Mouse (Mus musculus) macrophage (primary cell): ENCODE results near the gene Ddx31. TPM values are rescaled to one million over a fixed set of nuclear protein-coding genes. Genes with fewer than 3 reads are reported as not detected.

Source experiments
- H3K27ac ChIP-seq: fragments of 350-480 bp; formaldehyde crosslinking; 2 replicates; pipeline ENCODE4 v1.9.0; 2021
- H3K36me3 ChIP-seq: fragments of 350-480 bp; formaldehyde crosslinking; 2 replicates; pipeline ENCODE4 v1.9.0; 2021; ENCODE audit errors: inconsistent target
- H3K4me3 ChIP-seq: fragments of 350-480 bp; formaldehyde crosslinking; 2 replicates; pipeline ENCODE4 v1.9.0; 2021; ENCODE audit errors: inconsistent target
- H3K79me2 ChIP-seq: fragments of 350-480 bp; formaldehyde crosslinking; 2 replicates; pipeline ENCODE4 v1.9.0; 2021; ENCODE audit errors: inconsistent target
- WGBS: methylation state at CpG from one replicate; pipeline ENCODE4 v1.1.7; 2026; ENCODE audit warnings: inconsistent platforms; ENCODE audit not compliant: missing documents; 5-methylcytosine and 5-hydroxymethylcytosine counted together
- polyA plus RNA-seq: library from polyadenylated mRNA; stranded (reverse); fragments of 250-400 nt; gene quantifications from 3 replicates; pipeline ENCODE4 v1.2.4, GENCODE M21; 2018; ENCODE audit warnings: inconsistent platforms
- total RNA-seq, 78 experiments: library from RNA; depleted of rRNA; stranded (reverse); fragments of 250-400 nt; gene quantifications; 1 replicate in 9 of 78; 2 replicates in 24 of 78; 3 replicates in 43 of 78; 4 replicates in 2 of 78; pipeline ENCODE4 v1.2.4; 2018; ENCODE audit warnings: inconsistent platforms in 56 of 78

Gene Ddx31
- total RNA-seq (2018; cell fraction: chromatin; rRNA removed): 10 to 100 TPM; 10.6 to 80.8 (median 40.2) TPM
- 10 to 100 TPM in 10 of 26 experiments, 1 to 10 TPM in 16; 4.2 to 12.5 (median 9.3) TPM for total RNA-seq (2018; cell fraction: cytosol; rRNA removed)
- total RNA-seq (2018; cell fraction: nucleus; rRNA removed): 10 to 100 TPM in 18 of 26 experiments, 1 to 10 TPM in 8; 6.7 to 64.0 (median 23.3) TPM
- 9.6 to 15.8 TPM (median 9.6 TPM) in 3 replicates for polyA plus RNA-seq

DNA sequence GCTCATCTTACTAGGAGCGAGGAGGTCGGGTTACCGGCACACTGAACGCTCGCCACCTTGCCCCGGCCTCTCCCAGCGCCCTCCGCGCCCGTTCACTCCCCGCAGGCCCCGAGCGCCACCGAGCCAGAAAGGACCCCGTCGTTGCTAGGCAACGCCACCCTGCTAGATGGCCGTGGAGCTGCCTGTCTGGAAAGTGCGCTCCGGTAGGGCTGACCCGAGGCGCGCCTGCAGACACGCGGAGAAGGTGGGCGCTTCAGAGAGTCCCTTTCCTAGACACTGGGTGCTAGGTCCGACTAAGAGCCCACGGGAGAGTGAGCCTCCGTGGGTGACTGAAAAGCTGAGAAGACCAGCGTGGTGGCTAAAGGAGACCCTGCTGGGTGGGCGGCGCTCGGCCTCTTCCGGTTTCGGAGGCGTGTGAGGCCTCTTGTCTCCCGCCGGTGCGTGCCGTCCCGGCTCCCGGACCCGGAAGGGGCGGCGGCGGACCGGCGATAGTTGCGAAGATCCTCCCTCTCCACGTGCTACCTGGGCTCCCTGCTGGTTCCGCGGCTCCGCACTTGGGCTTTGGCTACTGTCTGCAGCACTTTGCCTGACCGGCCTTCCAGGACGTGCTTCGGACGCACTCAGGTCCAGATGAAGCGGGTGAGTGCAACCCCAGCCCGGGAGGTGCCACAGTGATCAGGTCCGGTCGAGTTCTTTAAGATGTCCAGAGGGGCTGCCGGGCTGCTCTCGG, at the start of gene Ddx31, which contains the start of gene Gtf3c4:
Gene Ddx31 (plus strand): TSS at position 185 of the 730 bp plus-strand sequence.
Gene Gtf3c4 (minus strand): TSS at position 139 of the 730 bp plus-strand sequence.
- H3K36me3 ChIP-seq: peaks cover 8% of the 10 kb centered on the region; the same call in 1 of the 2 replicates
- under 1% methylated on average over 62 of the region's 63 CpGs for WGBS
- peak within 1 kb of the TSS; percentile 89 for H3K27ac ChIP-seq
- peak within 1 kb of the TSS; percentile 92 for H3K4me3 ChIP-seq
- peaks cover 85% of the 10 kb centered on the region for H3K79me2 ChIP-seq

DNA sequence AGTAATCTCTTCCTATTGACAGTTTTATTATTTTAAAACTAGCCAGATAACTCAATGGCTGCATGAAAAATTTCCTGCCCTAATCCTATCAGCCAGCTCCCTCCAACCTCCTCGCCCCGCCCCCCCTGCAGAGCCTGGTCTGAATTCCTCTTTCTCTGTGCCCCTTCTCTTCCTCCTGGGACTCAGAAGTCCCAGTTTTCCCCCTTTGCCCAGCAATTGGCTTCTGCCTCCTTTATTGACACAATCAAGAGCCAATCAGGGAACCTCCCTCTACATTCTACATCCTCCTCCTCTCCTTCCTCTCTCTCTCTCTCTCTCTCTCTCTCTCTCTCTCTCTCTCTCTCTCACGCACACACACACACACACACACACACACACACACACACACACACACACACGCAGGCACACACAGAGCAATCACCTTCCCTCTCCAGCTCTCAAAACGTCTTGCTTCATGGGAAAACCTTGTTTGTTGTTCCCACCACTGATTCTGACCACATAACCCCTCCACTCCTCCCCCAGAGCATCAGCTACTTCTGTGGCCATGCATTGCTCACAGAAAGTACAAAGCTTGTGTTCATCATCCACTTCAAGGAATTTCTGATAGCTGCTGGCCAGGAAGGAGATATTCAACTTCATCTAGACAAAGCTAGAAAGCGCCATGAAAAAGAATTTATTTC, 47.1 kb upstream of the Ddx31 start:
- Histone ChIP-seq H3K79me2 (no peaks in the 10 kb centered on the region), H3K4me3 (no peak overlapping the region), H3K27ac (no peak overlapping the region), H3K36me3 (no peaks in the 10 kb centered on the region)
- 34% methylated on average over 4 of the region's 6 CpGs for WGBS

DNA sequence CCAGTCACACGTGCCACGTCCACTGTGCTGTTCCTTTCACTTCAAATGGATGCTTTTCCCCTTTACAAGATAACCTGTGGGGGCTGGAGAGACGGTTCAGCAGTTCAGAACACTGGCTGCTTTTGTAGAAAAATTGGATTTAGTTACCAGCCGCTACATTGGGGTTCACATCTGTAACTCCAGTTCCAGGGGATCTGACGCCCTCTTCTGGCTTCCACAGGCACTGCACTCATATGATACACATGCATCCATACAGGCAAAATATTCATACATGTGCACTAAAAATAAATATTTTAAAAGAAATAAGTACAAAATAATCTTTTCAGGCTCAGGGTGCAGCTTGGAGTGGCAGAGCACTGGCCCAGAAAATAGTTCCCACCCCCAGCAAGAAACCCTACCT, 45.6 kb upstream of the Ddx31 start:
- no peaks in the 10 kb centered on the region for H3K36me3 ChIP-seq
- 83% methylated on average over 5 of the region's 5 CpGs for WGBS
- H3K27ac ChIP-seq: no peak overlapping the region
- no peak overlapping the region for H3K4me3 ChIP-seq
- H3K79me2 ChIP-seq: no peaks in the 10 kb centered on the region

DNA sequence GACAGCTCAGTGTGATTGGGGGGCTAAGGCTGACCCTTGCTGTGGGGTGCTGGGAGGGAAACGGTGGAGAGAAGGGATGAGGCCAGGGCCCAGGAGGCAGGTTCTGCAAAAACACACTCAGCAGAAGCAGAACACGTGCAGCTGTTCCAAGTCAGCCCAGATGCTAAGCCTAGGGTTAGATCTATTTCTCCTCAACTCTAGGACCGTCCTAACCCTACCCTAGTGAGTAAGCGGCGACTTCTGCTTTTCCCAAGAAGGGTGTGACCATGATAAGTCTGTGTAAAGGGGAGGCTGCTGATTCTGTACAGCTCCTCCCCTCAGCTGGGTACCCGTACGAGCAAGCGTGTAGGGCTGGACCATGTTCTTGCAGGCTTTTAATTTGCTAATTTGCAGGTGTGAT, 43.9 kb upstream of the Ddx31 start:
- WGBS: 4% methylated on average over 5 of the region's 8 CpGs
- no peak overlapping the region for H3K27ac ChIP-seq
- no peak overlapping the region for H3K4me3 ChIP-seq
- no peaks in the 10 kb centered on the region for H3K36me3 ChIP-seq
- no peaks in the 10 kb centered on the region for H3K79me2 ChIP-seq

DNA sequence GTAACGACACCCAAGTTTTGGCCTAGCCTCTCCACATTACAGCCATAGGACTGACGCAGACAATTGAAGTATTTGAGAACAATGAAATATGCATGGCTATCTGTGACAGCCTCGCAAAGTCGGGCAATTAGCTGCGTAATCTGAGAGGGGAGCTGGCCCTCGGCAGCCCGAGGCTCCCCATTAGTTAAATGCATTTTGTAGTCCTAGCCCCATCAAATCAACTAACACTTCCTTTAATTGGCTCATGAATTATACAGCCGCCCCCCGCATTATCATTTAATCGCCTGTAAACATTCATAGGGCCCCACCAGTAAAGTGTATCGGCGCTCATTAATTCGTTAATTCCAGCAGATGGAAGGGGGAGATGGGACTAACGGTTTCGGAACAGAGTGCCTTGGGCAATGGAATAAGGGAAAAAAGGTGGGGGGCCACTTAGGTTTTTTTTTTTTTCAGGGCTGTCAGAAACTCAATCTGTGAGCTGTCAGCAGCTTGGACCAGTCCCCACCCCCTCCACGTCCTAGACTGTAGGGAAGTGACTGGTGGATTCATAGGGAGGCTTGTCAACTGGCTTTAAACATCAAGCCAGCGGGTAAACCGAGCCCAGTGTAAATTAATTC, 42.6 kb upstream of the Ddx31 start:
- H3K79me2 ChIP-seq: no peaks in the 10 kb centered on the region
- H3K36me3 ChIP-seq: no peaks in the 10 kb centered on the region
- no peak overlapping the region for H3K4me3 ChIP-seq
- WGBS: 93% methylated on average over 18 of the region's 18 CpGs
- no peak overlapping the region for H3K27ac ChIP-seq

DNA sequence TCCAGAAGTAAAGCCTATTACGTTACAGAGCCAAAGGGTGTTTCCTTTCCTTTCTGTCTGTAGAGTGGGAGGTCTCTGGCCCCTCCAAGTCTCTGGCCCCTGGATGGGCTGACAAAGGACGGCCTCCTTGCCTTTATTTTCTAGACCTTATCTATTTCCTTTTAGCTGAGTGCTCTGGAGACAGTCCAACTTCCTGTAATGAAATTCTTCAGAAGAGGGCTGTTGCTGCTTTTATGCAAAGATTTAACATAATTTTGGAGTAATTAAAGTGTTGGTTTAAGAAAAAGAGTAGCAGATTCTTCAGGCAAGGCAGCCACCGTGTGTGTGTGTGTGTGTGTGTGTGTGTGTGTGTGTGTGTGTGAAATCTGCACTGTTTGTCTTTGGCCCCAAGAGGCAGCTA, 41.8 kb upstream of the Ddx31 start:
- WGBS: 20% methylated on average over 3 of the region's 3 CpGs

DNA sequence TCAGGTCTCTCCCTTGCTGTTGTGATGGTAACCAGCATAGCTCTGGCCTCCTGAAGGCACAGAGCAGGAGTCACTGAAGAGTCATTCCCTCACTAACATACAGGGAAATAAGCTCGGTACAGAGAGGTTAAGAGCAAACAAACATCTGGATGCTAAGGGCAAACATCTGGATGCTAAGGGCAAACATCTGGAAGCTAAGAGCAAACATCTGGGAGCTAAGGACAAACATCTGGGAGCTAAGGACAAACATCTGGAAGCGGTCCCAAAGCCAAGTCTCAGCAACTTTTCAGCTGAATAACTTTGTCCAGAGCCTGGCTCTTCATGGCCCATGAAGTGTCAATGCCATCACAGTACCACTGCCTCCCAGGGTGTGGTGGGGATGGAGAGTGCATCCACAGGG, 40.6 kb upstream of the Ddx31 start:
- Histone ChIP-seq H3K36me3 (no peaks in the 10 kb centered on the region), H3K79me2 (no peaks in the 10 kb centered on the region), H3K27ac (no peak overlapping the region), H3K4me3 (no peak overlapping the region)
- WGBS: 100% methylated on average over 2 of the region's 2 CpGs

More for the DNA sequence above, 41.8 kb upstream of the Ddx31 start:
- no peaks in the 10 kb centered on the region for H3K79me2 ChIP-seq
- no peak overlapping the region for H3K27ac ChIP-seq
- H3K36me3 ChIP-seq: no peaks in the 10 kb centered on the region
- no peak overlapping the region for H3K4me3 ChIP-seq

DNA sequence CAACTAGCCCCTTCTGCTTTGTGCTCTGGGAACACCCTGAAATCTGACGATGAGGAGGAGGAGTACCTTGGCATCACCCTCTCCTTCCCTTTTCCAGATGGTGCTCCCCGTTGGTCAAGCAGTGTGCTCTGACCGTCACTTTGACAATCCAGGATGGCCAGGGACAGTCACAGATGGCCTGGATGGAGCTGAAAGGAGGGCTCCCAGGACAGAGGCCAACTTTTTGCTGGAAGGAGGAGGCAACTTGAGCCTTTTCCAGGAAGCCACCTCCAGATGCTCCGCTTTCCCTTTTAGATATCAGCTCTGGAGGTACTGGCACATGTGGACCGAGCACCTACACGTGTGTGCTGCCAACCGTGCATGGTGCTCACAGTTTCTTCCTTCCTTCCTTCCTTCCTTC, 36.8 kb upstream of the Ddx31 start:
- Histone ChIP-seq H3K27ac (no peak overlapping the region), H3K4me3 (no peak overlapping the region), H3K79me2 (no peaks in the 10 kb centered on the region), H3K36me3 (no peaks in the 10 kb centered on the region)
- 82% methylated on average over 7 of the region's 7 CpGs for WGBS

DNA sequence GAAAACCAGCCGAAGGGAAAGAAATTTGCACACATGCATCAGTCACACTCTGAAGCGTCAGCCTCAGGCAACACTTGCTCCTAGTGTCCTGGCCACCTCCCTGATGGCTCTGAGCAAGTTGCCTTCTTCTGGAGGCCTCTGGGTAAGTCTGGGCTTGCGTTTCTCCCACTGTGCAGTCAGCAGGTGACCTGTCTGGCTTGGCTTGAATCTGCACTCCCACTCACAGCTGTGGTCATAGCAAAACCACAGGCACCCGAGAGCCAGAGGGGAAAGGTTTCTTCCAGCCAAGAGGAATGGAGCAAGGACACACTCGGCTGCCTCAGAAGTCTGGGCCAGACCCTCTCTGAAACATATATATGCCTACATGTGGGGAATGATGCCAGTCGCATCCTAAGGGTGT, 31.4 kb upstream of the Ddx31 start:
- Histone ChIP-seq H3K36me3 (no peaks in the 10 kb centered on the region), H3K27ac (no peak overlapping the region), H3K79me2 (no peaks in the 10 kb centered on the region), H3K4me3 (no peak overlapping the region)
- 81% methylated on average over 6 of the region's 6 CpGs for WGBS

DNA sequence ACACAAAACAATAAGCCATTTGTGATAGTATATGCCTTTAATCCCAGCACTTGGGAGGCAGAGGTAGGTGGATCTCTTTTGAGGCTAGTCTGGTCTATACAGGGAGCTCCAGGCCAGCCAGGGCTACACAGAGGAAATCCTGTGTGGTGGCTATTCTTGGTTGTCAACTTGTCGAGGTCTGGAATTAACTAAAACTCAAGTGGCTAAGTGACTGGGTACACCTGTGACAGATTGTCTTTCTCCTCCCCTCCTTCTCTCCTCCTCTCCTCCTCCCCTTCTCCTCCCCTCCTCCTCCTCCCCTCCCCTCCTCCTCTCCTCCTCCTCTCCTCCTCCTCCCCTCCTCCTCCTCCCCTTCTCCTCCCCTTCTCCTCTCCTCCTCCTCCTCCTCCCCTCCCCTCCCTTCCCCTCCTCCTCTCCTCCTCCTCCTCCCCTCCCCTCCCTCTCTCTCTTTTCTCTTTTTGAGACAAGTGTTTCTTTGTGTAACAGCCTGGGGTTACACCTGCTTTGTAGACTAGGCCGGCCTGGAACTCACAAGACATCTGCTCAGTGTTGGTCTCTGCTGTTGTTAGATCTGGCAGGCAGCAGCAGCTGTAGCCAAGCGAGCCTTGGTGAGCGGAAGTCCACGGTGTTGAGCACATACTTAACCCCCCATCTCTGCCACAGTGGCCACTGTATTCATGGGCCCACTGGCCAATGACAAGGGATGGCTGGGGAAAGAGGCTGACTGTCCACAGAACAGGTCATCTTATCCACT, 29.8 kb upstream of the Ddx31 start:
- H3K79me2 ChIP-seq: no peaks in the 10 kb centered on the region
- H3K36me3 ChIP-seq: no peaks in the 10 kb centered on the region
- WGBS: 80% methylated on average over 5 of the region's 5 CpGs
- H3K4me3 ChIP-seq: no peak overlapping the region
- H3K27ac ChIP-seq: no peak overlapping the region

DNA sequence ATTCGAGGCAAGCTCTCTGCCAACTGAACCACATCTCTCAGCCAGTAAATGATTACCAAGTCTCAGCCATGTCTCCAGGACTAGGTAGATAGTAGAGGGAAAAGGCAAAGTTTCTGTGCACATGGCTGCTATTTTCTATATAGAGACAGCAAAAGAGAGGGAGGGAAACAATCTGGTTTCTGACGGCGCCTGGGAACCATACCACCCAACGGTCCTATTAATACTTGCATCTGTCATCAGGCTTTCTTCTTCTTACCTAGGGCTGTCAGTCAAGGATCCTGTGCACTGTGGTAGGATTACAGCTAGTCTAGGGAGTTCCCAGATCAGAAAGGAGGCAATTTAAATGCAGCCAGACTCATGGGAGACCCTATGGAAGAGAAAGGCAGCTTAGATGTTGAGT, 21.3 kb upstream of the Ddx31 start:
- 88% methylated on average over 4 of the region's 4 CpGs for WGBS
- Histone ChIP-seq H3K36me3 (peaks cover 2% of the 10 kb centered on the region; the same call in 1 of the 2 replicates), H3K4me3 (no peak overlapping the region), H3K79me2 (no peaks in the 10 kb centered on the region), H3K27ac (no peak overlapping the region)

DNA sequence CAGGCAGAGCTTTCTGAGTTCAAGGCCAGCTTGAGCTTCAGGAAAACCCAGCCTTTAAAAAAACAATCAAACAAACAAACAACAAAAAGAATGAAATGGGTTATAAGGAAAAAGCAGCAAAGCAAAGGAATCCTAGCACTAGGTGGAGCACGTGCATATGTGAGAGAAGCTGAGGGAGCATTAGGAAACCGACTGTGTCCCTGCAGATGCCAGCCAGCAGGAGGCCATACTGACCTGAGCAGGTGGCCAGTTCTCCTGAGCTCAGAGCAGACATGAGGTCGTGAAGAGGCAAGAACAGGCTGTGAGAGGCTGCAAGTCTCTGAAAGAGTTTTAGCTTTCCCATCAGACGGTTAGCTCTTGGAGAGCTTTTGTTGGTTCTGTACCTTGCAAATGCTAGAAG, 10.9 kb upstream of the Ddx31 start:
- no peak overlapping the region for H3K27ac ChIP-seq
- H3K36me3 ChIP-seq: peaks cover 54% of the 10 kb centered on the region
- peaks cover 59% of the 10 kb centered on the region for H3K79me2 ChIP-seq
- WGBS: 81% methylated on average over 4 of the region's 4 CpGs
- H3K4me3 ChIP-seq: no peak overlapping the region

DNA sequence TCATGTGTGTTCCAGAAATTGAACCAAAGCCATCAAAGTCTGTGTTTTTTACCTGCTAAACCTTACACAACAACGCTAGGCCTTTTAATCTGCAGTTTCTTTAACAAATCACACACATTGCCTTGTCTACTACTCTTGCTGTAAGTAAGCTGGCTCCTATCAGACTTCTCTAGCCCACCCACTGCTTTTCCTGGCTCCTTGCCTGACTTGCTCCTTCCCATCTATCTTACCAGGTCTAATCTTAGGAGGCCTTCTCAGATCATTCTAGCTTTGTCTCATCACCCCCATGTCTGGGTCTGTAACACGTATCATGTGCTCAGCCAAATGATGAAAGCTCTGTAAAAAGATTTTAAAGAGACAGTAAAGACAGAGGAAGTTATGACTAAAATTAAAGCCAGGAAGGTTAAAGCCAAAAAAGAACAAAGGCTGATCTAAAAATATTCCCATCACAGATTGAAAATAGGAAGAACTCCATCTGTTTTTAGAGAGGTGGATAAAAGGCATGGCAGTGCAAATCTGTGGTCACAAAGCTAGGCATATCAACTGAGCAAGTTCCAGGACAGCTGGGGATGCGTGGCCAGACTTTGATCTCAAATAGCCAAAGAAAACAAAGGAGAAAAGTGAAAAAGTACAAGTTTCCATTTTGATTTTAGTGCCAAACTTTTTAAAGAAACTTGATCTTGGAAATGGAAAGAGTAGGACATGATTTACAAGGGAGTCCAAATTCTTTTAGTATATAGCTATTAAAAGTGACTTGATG, 3.8 kb upstream of the Ddx31 start:
- Histone ChIP-seq H3K79me2 (peaks cover 90% of the 10 kb centered on the region), H3K36me3 (peaks cover 23% of the 10 kb centered on the region), H3K27ac (peak overlapping the region; percentile 31), H3K4me3 (no peak overlapping the region)
- 74% methylated on average over 3 of the region's 3 CpGs for WGBS
